In the genomic region with DNA sequence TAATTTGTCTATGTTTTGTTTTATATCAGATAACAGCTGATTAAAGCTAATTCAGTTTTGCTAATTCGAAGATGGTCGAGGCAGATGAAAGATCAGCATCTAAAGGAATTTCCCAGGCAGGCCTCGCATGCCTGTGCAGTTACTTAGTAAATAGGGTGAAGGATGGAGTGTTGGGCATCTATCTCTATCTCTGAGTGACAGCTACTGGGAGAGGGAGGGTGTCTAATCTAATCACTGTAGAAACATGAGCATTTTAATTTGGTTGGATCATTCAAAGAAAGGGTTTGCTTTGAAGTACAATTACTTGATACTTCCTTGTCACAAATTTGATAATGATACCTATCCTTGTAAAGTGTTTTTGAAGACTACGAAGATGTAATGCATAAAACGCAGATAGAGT, we compare ENCODE assay signal across 16 mouse cellular contexts.
DNase-seq lines count a peak whose midpoint lies in the region; ATAC-seq and TF ChIP-seq lines count a peak whose summit lies in the region.
"Had no signal": no experiment of that assay in that cellular context is flagged by ENCODE, and none has a peak within 500 bp of the region (broad histone marks: within the 10 kb centered on the region; RNA-seq: fewer than 3 reads in every experiment).

No protein-coding gene starts in this region.

- 59% methylated on average over 5 of the region's 5 CpGs for WGBS in heart, embryonic 14.5 days
- 50% methylated on average over 5 of the region's 5 CpGs for WGBS in heart, embryonic 11.5 days (ENCODE audit: insufficient replicate concordance)
- 44% methylated on average over 5 of the region's 5 CpGs for WGBS in hindbrain, embryonic 15.5 days

- H3K4me3 ChIP-seq in heart, embryonic 14.5 days (ENCODE audit: control insufficient read depth in 1 of 2, insufficient read depth in 1 of 2, low read depth in 1 of 2, low read length in 2 of 2), result no peak overlapping the region
- no peak overlapping the region for H3K4me3 ChIP-seq in heart, embryonic 11.5 days (ENCODE audit: low read depth, low read length)
- H3K4me3 ChIP-seq in hindbrain, embryonic 15.5 days, result no peak overlapping the region
- H3K4me3 ChIP-seq: neural tube, embryonic 12.5 days had no signal

- peaks cover 4% of the 10 kb centered on the region for H3K36me3 ChIP-seq in heart, embryonic 14.5 days (ENCODE audit: control insufficient read depth, insufficient read depth, low read length)
- H3K36me3 ChIP-seq in heart, embryonic 11.5 days (ENCODE audit: control insufficient read depth, insufficient read depth, low read length), result no peaks in the 10 kb centered on the region
- H3K36me3 ChIP-seq in hindbrain, embryonic 15.5 days, result no peaks in the 10 kb centered on the region
- H3K36me3 ChIP-seq: heart, embryonic 15.5 days; neural tube, embryonic 12.5 days had no signal

- peak; percentile 61 for DNase-seq in brain, embryonic 14.5 days (ENCODE audit: low read depth)
- peak; percentile 23 for DNase-seq in embryo, embryonic 9.5 days (ENCODE audit: extremely low spot score)
- DNase-seq in thymus, adult 18-20 months, result no peak
- DNase-seq in cerebellum, postnatal 14 days, result no peak
- DNase-seq: adrenal gland, postnatal 10 days; cerebellum, adult 9-10 months; gastrocnemius, postnatal 25 days; lung, postnatal 14 days; right cerebral cortex, postnatal 4 days had no signal

- TF ChIP-seq CTCF in brain, embryonic 14.5 days (IDR thresholded peaks at IDR 0.05; ENCODE audit: borderline replicate concordance, extremely low read depth, insufficient read depth, insufficient read length), result no peak

- peaks cover 0 to 10% of the 10 kb centered on the region in 2 experiments; a peak in 3 of 4 replicates for H3K4me1 ChIP-seq in heart, embryonic 14.5 days (ENCODE audit: control insufficient read depth in 2 of 2, insufficient read depth in 2 of 2, low read length in 2 of 2)
- H3K4me1 ChIP-seq in heart, embryonic 11.5 days (ENCODE audit: control insufficient read depth, insufficient read depth, low read length), result peaks cover 2% of the 10 kb centered on the region; the same call in 1 of the 2 replicates
- H3K4me1 ChIP-seq in hindbrain, embryonic 15.5 days (replicated peaks), result peaks cover 27% of the 10 kb centered on the region
- H3K4me1 ChIP-seq: heart, embryonic 15.5 days had no signal

- H3K9ac ChIP-seq in heart, embryonic 14.5 days (ENCODE audit: low read length), result no peak overlapping the region
- no peak overlapping the region for H3K9ac ChIP-seq in heart, embryonic 11.5 days (ENCODE audit: low read depth, low read length)
- no peak overlapping the region for H3K9ac ChIP-seq in hindbrain, embryonic 15.5 days
- H3K9ac ChIP-seq: neural tube, embryonic 12.5 days had no signal

- no peak for ATAC-seq in heart, embryonic 14.5 days (ENCODE audit: insufficient number of reproducible peaks, insufficient read depth, low FRiP score, low read depth)
- ATAC-seq in heart, embryonic 11.5 days (replicated peaks; ENCODE audit: insufficient number of reproducible peaks, low FRiP score, low TSS enrichment), result no peak
- ATAC-seq in hindbrain, embryonic 15.5 days (ENCODE audit: low FRiP score, low read depth), result no peak
- ATAC-seq: inflammation-experienced regulatory T-cells, adult 6 months had no signal

- H3K27me3 ChIP-seq in heart, embryonic 14.5 days (ENCODE audit: control insufficient read depth, insufficient read depth, low read length), result no peaks in the 10 kb centered on the region
- no peaks in the 10 kb centered on the region for H3K27me3 ChIP-seq in heart, embryonic 11.5 days (ENCODE audit: control insufficient read depth, insufficient read depth, low read length)
- no peaks in the 10 kb centered on the region for H3K27me3 ChIP-seq in hindbrain, embryonic 15.5 days
- H3K27me3 ChIP-seq: embryonic facial prominence, embryonic 13.5 days; heart, embryonic 15.5 days; neural tube, embryonic 12.5 days had no signal

- H3K9me3 ChIP-seq in heart, embryonic 14.5 days (ENCODE audit: control insufficient read depth, low read length), result no peaks in the 10 kb centered on the region
- no peaks in the 10 kb centered on the region for H3K9me3 ChIP-seq in heart, embryonic 11.5 days (replicated peaks; ENCODE audit: control insufficient read depth, low read length)
- H3K9me3 ChIP-seq in hindbrain, embryonic 15.5 days, result no peaks in the 10 kb centered on the region
- H3K9me3 ChIP-seq: embryonic facial prominence, embryonic 13.5 days; heart, embryonic 15.5 days; neural tube, embryonic 12.5 days had no signal

- TF ChIP-seq POLR2A in brain, embryonic 14.5 days (IDR thresholded peaks at IDR 0.05; ENCODE audit: borderline replicate concordance, extremely low read depth, insufficient read depth, insufficient read length, poor library complexity, severe bottlenecking), result no peak

- H3K27ac ChIP-seq in heart, embryonic 14.5 days (replicated peaks in 1 of 2; ENCODE audit: control insufficient read depth in 1 of 2, insufficient read depth in 1 of 2, low read depth in 2 of 2, low read length in 2 of 2), result no peak overlapping the region
- no peak overlapping the region for H3K27ac ChIP-seq in heart, embryonic 11.5 days (ENCODE audit: low read depth, low read length)
- no peak overlapping the region for H3K27ac ChIP-seq in hindbrain, embryonic 15.5 days (replicated peaks)
- H3K27ac ChIP-seq: neural tube, embryonic 12.5 days had no signal

- H3K4me2 ChIP-seq in heart, embryonic 14.5 days (ENCODE audit: low read length), result peak overlapping the region; percentile 66; the same call in 1 of the 2 replicates
- H3K4me2 ChIP-seq in heart, embryonic 11.5 days, result no peak overlapping the region
- H3K4me2 ChIP-seq in hindbrain, embryonic 15.5 days, result peak overlapping the region; percentile 49

Comparison
In these comparisons a context has a peak if more than half of its experiments do, and no peak if none do; other contexts are left out.
1. DNase-seq: peak in brain, embryonic 14.5 days (single experiment) and embryo, embryonic 9.5 days (single experiment); none in thymus, adult 18-20 months (0 of 2) and cerebellum, postnatal 14 days (0 of 2).